Mouse (Mus musculus) spleen, adult 2 months (tissue): ENCODE data around the gene Pcsk4.

Source experiments
- CTCF ChIP-seq: fragments of 200-500 bp; IDR thresholded peaks from 2 replicates; pipeline ENCODE4 v1.5.1; 2011; ENCODE audit warnings: mild to moderate bottlenecking, inconsistent platforms; ENCODE audit not compliant: insufficient read depth, insufficient read length, insufficient replicate concordance; ENCODE audit errors: extremely low read depth
- POLR2A ChIP-seq: fragments of 200-500 bp; IDR thresholded peaks from 2 replicates; pipeline ENCODE4 v1.6.1; 2011; ENCODE audit warnings: low read depth, low read length, inconsistent platforms

DNA sequence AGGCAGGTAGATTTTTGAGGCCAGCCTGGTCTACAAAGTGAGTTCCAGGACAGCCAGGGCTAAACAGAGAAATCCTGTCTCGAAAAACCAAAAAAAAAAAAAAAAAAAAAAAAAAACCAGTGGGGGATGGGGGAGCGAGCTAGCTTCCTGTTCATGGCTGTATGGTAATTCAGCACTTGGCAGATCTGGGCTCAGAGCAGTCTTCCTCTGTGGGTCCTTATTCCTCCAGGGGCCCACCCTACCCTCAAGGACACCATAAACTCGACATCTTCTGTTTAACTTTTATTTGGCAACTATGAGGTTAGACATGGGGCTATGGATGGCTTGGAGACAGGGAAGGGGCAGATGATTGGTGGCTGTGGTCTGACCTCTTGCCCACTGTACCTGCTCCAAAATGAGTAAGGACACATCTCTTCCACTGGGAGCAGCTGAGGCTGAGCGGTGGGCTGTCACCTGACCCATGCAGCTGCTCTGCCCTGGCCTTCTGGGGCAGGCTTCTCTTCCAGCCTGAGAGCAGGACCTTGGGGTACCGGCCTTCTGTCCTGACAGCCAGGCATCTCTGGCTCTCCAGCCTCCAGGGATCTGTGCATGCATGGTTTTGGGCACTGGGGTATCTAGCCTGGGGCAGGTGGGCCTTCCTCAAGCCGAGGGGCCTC is 8.2 kb downstream of the Pcsk4 start:
- TF ChIP-seq POLR2A (no peak), CTCF (no peak)
